Mouse (Mus musculus) G1E (cell line): ENCODE results near the gene Slc24a3.

Experiments
- CTCF ChIP-seq: IDR thresholded peaks from 2 replicates; pipeline ENCODE4 v1.5.1; 2012; ENCODE audit warnings: low read depth, low read length, inconsistent platforms, mixed read lengths
- GATA1 ChIP-seq: IDR thresholded peaks from 2 replicates; pipeline ENCODE4 v1.6.1; 2012; ENCODE audit warnings: borderline replicate concordance, low read length, inconsistent platforms, mixed read lengths

GRCm38 (mm10) chr2:145670131-145670530, 502.6 kb downstream of the Slc24a3 start:
- no peak for TF ChIP-seq GATA1
- no peak for TF ChIP-seq CTCF
